Mouse (Mus musculus): ENCODE measurements around the gene Klhl8.

- TF ChIP-seq POLR2A (IDR thresholded peaks at IDR 0.05; ENCODE audit: control insufficient read depth in 1 of 2, insufficient read depth in 1 of 2, low read depth in 1 of 2, low read length in 2 of 2, poor library complexity in 1 of 2) (no peak), GABPA (IDR thresholded peaks at IDR 0.05; ENCODE audit: low read depth, low read length) (no peak), ETS1 (IDR thresholded peaks at IDR 0.05; ENCODE audit: low read depth, low read length) (no peak), USF1 (IDR thresholded peaks at IDR 0.05; ENCODE audit: low read depth, low read length) (no peak), ZKSCAN1 (IDR thresholded peaks at IDR 0.05; ENCODE audit: low read depth, low read length) (no peak), CTCF (IDR thresholded peaks at IDR 0.05 in 2 of 3, conservative IDR thresholded peaks at IDR 0.05 in 1 of 3; ENCODE audit: control insufficient read depth in 1 of 3, insufficient read depth in 1 of 3, low read depth in 2 of 3, low read length in 3 of 3, poor library complexity in 1 of 3, severe bottlenecking in 1 of 3) (no peak), MEF2A (IDR thresholded peaks at IDR 0.05; ENCODE audit: extremely low read depth, insufficient replicate concordance, low read depth, low read length, poor library complexity, severe bottlenecking) (no peak), KAT2A (conservative IDR thresholded peaks at IDR 0.05; ENCODE audit: low read depth, low read length) (no peak), ZC3H11A (IDR thresholded peaks at IDR 0.05; ENCODE audit: low read depth, low read length) (no peak), MAFK (IDR thresholded peaks at IDR 0.05; ENCODE audit: borderline replicate concordance, low read depth, low read length) (no peak), ZNF384 (IDR thresholded peaks at IDR 0.05; ENCODE audit: low read depth, low read length) (no peak), TAL1 (IDR thresholded peaks at IDR 0.05; ENCODE audit: low read length) (no peak)
Observed at GRCm38 (mm10) chr5:103846609-103847008, 64.5 kb downstream of the Klhl8 start.
